Mouse (Mus musculus) right cerebral cortex, postnatal 10 days (tissue): ENCODE data around the gene Gpr15.

Source experiments
- DNase-seq, 2 experiments: peaks; one replicate each; pipeline ENCODE4 v3.0.0; 2021; ENCODE audit warnings: low spot score in 2 of 2

Gpr15 gene

DNA sequence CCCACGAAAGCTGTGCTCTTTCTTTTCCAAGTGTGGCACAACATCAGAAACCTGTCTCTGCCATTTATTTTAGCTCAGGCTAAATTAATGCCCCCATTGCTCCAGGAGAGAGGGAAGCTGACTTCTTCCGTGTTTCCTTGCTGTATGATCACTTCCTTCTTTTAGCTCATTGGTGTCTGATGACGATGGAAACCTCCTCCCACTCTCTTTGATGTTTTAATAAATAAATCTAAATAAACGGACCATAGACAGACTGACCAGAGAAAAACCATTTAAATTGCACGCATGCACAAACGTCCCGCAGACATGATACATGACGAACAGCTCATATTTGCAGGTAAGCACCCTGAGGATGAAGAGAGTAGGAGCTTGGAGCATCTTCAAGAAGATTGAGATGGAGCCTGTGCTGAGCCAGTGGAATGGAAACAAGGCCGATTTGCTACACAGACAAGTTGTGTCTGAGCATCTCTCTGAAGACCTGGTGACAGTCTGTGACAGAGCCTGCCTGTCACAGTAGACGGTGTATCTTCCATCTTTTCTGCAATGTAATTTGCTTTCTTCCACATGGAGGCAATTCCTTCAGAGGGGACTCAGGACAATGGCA is 16.4 kb downstream of the Gpr15 start:
- no peak for DNase-seq

DNA sequence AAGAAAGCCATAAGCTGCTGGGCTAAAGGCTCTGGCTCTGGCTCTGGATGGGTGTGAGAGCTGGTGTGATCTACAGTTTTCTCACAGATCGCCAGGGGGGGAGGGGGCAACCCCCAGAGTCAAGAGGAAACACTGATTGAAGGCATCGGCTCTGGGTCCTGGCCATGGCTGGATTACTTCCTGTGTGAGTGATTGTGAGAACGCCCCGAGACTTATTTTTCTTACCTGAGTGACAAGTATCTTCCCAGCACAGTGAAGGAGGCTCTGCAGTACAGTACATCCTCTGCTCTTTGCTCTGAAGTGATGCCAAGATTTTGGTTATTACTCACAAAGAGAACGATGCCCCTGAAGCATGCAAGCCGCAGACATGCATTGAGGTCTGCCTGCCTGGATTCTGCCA is 17.1 kb downstream of the Gpr15 start:
- DNase-seq: no peak

DNA sequence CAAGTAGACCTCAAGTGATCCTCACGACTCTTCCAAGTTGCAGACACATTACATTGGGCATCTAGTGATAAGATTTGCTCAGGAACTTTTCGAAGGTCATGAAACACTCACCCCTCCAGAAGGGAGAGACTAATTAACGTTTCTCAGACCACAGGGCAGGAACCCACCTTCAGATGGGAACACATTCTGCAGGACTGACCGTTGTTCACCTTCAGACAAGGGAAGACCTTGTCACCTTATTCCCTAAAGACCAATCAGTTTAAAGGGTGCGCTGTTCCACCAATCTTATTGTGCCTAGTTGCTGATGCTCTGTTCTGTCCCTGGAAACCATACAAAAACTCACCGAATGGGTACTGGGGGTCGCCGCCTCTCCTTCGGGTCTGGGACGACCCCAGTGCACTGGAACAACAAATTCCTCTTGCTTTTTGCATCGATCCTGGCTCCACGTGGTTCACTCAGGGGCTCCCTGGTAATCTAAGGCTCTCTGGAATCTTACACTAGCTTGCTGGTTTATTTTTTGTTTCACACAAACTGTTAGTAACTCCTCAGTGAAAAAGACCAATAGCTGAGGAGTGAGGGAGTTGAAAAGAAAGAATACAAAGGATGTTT is 17.9 kb downstream of the Gpr15 start:
- no peak for DNase-seq

DNA sequence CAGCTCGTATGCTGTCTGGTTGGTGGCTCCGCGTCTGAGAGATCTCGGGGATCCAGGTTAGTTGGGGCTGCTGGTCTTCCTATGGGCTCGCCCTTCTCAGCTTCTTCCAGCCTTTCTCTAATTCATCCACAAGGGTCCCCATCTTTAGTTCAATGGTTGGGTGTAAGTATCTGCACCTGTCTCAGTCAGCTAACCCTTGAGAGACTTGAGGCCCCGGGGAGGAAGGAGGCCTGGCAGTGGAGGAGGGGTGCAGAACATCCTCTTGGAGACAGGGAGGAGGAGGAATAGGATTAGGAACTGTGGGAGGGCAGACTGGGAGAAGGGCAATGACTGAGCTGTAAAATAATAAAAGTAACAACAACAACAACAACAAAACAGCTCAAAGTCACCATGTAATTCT is 18.7 kb downstream of the Gpr15 start:
- DNase-seq: no peak

GRCm38 (mm10) chr16:58697261-58697660 is 21.6 kb downstream of the Gpr15 start:
- DNase-seq: no peak

DNA sequence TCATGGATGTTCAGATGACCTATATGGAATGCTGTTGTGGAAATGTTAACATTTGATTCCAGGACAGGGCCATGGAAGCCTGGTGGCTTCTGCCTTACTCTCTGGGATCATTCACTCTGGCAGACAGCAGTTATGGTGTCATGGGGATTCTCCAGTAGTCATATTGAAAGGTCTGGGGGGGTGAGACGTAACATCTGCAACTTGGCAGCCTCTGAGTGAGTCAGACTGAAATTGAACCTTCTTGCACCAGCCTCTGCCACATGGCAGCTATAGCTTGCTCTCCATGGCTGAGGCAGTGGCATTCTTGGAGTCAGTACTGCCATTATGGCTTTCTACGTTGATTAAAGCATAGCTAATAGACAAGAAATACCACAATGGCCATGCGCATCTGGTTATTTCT is 22.1 kb downstream of the Gpr15 start:
- no peak for DNase-seq

- DNase-seq: no peak
These were observed 24.8 kb downstream of the Gpr15 start for GRCm38 (mm10) chr16:58694091-58694490.

- no peak for DNase-seq
These were observed 28.5 kb downstream of the Gpr15 start for GRCm38 (mm10) chr16:58690322-58690732.

GRCm38 (mm10) chr16:58689555-58690169 is 29.2 kb downstream of the Gpr15 start:
- no peak for DNase-seq

DNA sequence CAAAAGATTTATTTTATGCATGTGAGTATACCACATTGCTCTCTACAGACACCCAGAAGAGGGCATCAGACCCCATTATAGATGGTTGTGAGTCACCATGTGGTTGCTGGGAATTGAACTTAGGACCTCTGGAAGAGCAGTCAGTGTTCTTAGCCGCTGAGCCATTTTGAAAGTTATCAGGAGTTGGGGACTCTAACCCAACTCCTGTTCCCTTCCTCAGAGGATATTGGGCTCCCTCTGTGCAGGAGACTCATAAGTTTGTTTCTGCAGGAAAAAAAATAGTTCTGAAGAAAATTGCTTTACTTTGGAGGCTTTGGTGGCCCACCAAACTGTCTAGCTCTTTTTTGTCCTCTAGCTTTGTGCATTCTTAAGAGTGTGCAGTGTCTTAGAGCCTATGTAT is 30.3 kb downstream of the Gpr15 start:
- no peak for DNase-seq

DNA sequence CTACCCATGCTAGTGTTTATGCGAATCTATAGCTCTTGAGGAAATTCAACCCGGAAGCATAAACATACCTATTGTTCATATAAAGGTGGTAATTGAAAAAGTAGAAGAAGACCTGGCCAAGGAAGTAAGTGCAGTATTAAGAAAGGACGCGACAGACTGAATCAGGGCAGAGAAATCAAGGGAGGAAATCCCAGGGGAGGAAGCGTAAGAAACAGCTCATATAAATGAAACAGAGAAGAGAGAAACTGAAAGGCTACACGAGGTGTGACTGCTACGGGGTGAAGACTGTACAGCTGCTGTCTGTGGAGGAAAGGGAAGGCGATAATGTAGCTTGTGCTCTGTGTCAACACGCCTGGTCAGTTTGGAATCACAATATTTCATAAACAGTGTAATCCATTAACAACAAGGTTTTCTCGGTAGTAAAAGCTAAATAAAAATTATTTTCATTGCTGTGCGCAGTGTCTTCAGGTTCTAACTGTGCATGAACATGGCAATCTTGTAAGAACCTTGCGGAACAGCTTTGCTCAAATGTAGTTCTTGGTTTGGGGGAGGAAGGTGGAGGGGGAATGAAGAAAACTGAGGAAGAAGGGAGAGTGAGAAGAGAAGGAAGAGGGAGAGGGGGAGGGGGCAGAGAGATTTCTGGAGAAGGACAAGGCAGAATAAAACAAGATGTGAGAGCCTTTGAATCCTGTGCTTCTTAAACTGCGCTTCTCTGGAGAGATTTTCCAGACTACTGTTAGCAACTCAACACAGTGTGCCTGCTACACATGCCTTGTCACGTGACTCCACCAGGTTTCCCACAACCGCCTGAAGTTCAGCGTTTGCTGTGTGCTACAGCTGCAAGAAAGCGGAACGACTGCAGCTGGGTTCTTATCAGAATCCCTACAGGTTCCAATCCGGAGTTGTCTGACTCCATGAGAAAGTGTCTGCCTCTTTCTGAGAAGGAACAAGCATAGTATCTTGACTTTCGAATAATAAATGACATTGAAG is 33.0 kb downstream of the Gpr15 start:
- DNase-seq: no peak

DNA sequence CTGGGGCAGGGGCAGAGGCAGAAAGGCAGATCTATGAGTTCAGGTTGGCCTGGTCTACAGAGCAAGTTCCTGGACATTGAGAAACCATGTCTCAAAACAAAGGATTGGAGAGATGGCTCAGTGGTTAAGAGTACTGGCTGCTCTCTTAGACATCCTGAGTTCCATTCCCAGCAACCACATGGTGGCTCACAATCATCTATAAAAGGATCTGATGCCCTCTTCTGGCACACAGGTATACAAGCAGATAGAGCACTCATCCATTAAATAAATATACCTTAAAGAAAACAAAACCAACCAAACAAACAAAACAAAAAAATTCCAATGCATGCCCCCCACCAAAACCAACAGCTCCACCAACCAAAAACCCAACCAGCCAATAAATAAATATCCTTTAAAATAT is 34.3 kb downstream of the Gpr15 start:
- DNase-seq: no peak

DNA sequence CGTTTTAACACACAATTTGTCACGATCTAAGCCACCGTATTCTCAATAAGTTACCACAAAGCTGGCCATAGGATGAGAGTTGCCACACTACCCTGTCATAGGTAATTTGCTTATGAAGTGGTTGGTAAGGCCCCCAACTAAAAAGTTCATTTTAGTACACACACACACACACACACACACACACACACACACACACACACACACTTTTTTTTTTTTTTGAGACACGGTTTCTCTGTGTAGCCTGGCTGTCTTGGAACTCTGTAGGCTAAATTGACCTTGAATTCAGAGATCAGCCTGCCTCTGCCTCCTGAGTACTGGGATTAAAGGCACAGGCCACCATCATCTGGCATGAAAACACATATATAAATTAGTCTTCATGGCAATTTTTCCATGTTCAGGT is 35.0 kb downstream of the Gpr15 start:
- DNase-seq: no peak

- no peak for DNase-seq
These were observed 36.0 kb downstream of the Gpr15 start for GRCm38 (mm10) chr16:58682870-58683269.

GRCm38 (mm10) chr16:58682046-58682445 is 36.8 kb downstream of the Gpr15 start:
- no peak for DNase-seq

GRCm38 (mm10) chr16:58678660-58679059 is 40.2 kb downstream of the Gpr15 start:
- no peak for DNase-seq

- no peak for DNase-seq
These were observed 41.4 kb downstream of the Gpr15 start for GRCm38 (mm10) chr16:58677491-58677890.

- DNase-seq: no peak
These were observed 42.2 kb downstream of the Gpr15 start for GRCm38 (mm10) chr16:58676633-58677032.

- no peak for DNase-seq
These were observed 42.7 kb downstream of the Gpr15 start for GRCm38 (mm10) chr16:58676156-58676555.

GRCm38 (mm10) chr16:58675256-58675655 is 43.6 kb downstream of the Gpr15 start:
- DNase-seq: peak in 1 of 2 experiments; percentile 24

- DNase-seq: no peak
These were observed 45.0 kb downstream of the Gpr15 start for GRCm38 (mm10) chr16:58673811-58674410.

- no peak for DNase-seq
These were observed 46.5 kb downstream of the Gpr15 start for GRCm38 (mm10) chr16:58672396-58672795.
